Mouse (Mus musculus) thymus, adult 2 months (tissue): ENCODE results near the gene Pabpc4. TPM values are rescaled to one million over a fixed set of nuclear protein-coding genes. Genes with fewer than 3 reads are reported as not detected.
"Not testable (repeated sequence)": the region's sequence is repeated elsewhere in the genome, so short reads cannot be mapped to it uniquely, and the experiment has no call there.

Experiments
- DNase-seq: peaks from one replicate; pipeline ENCODE4 v3.0.0; 2021
- H3K27ac ChIP-seq: fragments of 200-500 bp; 2 replicates; pipeline ENCODE4 v1.5.1; 2012; ENCODE audit warnings: low read length, control low read depth; ENCODE audit not compliant: control insufficient read depth, insufficient read depth
- H3K27me3 ChIP-seq: fragments of 200-500 bp; 2 replicates; pipeline ENCODE4 v1.6.1; 2012; ENCODE audit warnings: mild to moderate bottlenecking, low read length, moderate library complexity, mixed read lengths; ENCODE audit not compliant: control insufficient read depth, insufficient read depth
- H3K36me3 ChIP-seq: fragments of 200-500 bp; 2 replicates; pipeline ENCODE4 v1.6.1; 2012; ENCODE audit warnings: mild to moderate bottlenecking, low read length, moderate library complexity; ENCODE audit not compliant: control insufficient read depth, insufficient read depth
- H3K4me1 ChIP-seq: fragments of 200-500 bp; replicated peaks from 2 replicates; pipeline ENCODE4 v1.6.1; 2012; ENCODE audit warnings: low read length; ENCODE audit not compliant: control insufficient read depth, insufficient read depth
- H3K4me3 ChIP-seq: fragments of 200-500 bp; 2 replicates; pipeline ENCODE4 v1.5.1; 2012; ENCODE audit warnings: mild to moderate bottlenecking, low read length, control low read depth, moderate library complexity; ENCODE audit not compliant: control insufficient read depth, insufficient read depth
- CTCF ChIP-seq: fragments of 200-500 bp; IDR thresholded peaks from 2 replicates; pipeline ENCODE4 v1.5.1; 2012; ENCODE audit warnings: mild to moderate bottlenecking, control low read depth, low read length, moderate library complexity, borderline replicate concordance; ENCODE audit not compliant: control insufficient read depth, poor library complexity, insufficient read depth; ENCODE audit errors: extremely low read depth
- POLR2A ChIP-seq: fragments of 200-500 bp; IDR thresholded peaks from 2 replicates; pipeline ENCODE4 v1.6.1; 2012; ENCODE audit warnings: mild to moderate bottlenecking, low read length, control low read depth, moderate library complexity; ENCODE audit not compliant: control insufficient read depth, poor library complexity, insufficient read depth; ENCODE audit errors: extremely low read depth
- WGBS: fragments of 180-500 bp; shearing (Covaris S2); methylation state at CpG from one replicate; pipeline ENCODE4 v1.1.7; 2018; 5-methylcytosine and 5-hydroxymethylcytosine counted together
- polyA plus RNA-seq: library from polyadenylated mRNA; depleted of rRNA; stranded (reverse); fragments of >200 nt; gene quantifications from 2 replicates; pipeline ENCODE4 v1.2.3, GENCODE M21; 2012

Pabpc4 gene
- polyA plus RNA-seq, 1 experiment: 146 TPM

- 94% methylated on average over 3 of the region's 3 CpGs for WGBS
- no peak for DNase-seq
- H3K36me3 ChIP-seq: no peaks in the 10 kb centered on the region
- H3K27me3 ChIP-seq: no peaks in the 10 kb centered on the region
- H3K4me3 ChIP-seq: no peak overlapping the region
- TF ChIP-seq POLR2A (no peak), CTCF (no peak)
- no peak overlapping the region for H3K27ac ChIP-seq
- H3K4me1 ChIP-seq: no peaks in the 10 kb centered on the region
These were observed 8.9 kb downstream of the Pabpc4 start for GRCm38 (mm10) chr4:123271063-123271462.

DNA sequence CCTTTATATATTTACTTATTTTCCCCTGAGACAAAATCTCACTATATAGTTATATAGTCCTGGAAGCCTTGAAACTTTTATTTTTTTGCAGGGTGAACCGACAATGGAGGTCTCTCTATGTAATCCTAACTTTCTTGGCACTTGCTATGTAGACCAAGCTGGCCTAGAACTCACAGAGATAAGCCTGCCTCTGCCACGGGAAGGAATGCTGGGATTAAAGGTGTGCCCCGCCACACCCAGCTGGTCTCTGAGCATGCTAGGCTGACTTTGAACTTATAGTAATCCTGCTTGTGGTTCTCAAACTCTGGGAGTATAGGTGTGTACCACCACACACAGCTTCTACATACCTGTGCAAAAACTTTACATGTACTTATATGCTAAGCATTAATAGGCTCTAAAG is 18.0 kb downstream of the Pabpc4 start:
- Histone ChIP-seq H3K36me3 (no peaks in the 10 kb centered on the region), H3K4me1 (peaks cover 11% of the 10 kb centered on the region), H3K4me3 (no peak overlapping the region), H3K27ac (no peak overlapping the region), H3K27me3 (no peaks in the 10 kb centered on the region)
- TF ChIP-seq POLR2A (no peak), CTCF (no peak)
- 79% methylated on average over 3 of the region's 3 CpGs for WGBS
- no peak for DNase-seq

DNA sequence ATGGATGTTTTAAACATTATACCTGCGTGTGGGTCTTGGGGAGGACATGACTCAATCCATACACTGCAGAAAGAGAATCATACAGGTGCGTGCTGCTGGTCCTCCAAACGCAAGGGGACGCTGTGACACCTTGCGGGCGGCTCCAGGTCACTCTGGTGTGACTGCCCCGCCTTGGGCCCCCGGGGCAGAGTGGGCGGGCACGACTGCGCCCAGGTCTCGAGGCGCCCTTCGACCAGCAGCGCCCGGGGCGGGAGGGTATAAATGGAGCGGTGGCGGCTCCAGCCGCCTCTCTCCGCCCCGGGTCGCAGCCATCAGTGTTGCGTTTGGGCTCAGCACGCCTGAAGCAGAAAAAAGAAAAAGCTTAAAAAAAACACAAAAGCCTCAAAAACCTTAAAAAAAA is 20.3 kb downstream of the Pabpc4 start:
- WGBS: under 1% methylated on average over 25 of the region's 25 CpGs
- Histone ChIP-seq H3K36me3 (peaks cover 3% of the 10 kb centered on the region), H3K27me3 (no peaks in the 10 kb centered on the region), H3K27ac (no peak overlapping the region), H3K4me3 (peak overlapping the region; percentile 80), H3K4me1 (peaks cover 11% of the 10 kb centered on the region)
- peak; percentile 88 for TF ChIP-seq CTCF
- TF ChIP-seq POLR2A: peak; percentile 32; the same call in 1 of the 2 replicates
- DNase-seq: peak; percentile 87

GRCm38 (mm10) chr4:123282915-123283674 is 20.9 kb downstream of the Pabpc4 start:
- WGBS: under 1% methylated on average over 44 of the region's 55 CpGs
- DNase-seq: peak; percentile 26
- not testable (repeated sequence) for H3K27ac ChIP-seq, H3K27me3 ChIP-seq, H3K36me3 ChIP-seq
- Histone ChIP-seq H3K4me3 (peak overlapping the region; percentile 80), H3K4me1 (peaks cover 11% of the 10 kb centered on the region)

GRCm38 (mm10) chr4:123283675-123284064 is 21.5 kb downstream of the Pabpc4 start:
- H3K36me3 ChIP-seq, H3K27ac ChIP-seq, H3K27me3 ChIP-seq: not testable (repeated sequence)
- Histone ChIP-seq H3K4me1 (peaks cover 11% of the 10 kb centered on the region), H3K4me3 (peak overlapping the region; percentile 80)
- DNase-seq: peak; percentile 17
- WGBS: 1% methylated on average over 15 of the region's 15 CpGs

DNA sequence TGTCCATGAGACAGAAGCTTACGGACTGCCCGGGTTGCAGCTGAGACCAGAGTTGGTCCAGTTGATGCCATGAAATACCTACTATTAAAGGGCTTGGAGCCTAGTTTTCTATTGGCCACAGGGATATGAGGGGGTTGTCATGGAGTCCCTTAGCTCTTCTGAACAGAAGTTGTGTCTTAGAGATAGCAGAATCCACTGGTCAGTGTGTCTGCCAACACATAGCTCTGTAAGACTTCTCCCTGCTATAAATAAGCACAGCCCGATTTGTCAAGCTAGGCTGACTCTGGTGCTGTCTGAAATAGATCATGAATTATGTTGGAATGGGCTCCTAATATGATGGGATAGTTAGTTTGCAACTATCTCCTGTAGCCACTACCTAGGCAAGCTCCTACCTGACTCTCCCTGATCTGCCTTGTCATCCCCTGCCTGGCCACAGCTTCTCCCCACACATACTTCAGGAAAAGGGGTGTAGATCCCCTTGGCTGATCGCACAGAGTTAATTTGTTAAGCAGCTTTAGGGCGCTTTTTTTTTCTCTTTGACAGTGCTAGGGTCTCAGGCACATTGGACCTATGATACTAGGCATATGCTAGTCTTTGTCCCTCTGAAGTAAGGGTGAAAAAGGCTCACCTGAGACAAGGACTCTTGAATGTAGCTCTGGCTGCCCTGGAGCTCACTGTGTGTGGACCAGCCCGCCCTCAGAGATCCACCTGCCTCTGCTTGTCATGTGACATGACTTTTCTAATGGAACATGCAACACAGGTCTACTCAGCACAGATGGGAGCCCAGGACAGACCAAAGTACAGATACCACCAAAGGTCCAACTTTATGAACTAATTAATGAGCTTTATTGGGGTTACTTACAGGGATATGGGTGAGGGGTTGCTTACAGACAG is 22.8 kb downstream of the Pabpc4 start:
- Histone ChIP-seq H3K4me1 (peaks cover 11% of the 10 kb centered on the region), H3K27ac (no peak overlapping the region), H3K4me3 (no peak overlapping the region), H3K27me3 (no peaks in the 10 kb centered on the region), H3K36me3 (peaks cover 13% of the 10 kb centered on the region)
- WGBS: 77% methylated on average over 6 of the region's 6 CpGs
- TF ChIP-seq CTCF: no peak
- no peak for TF ChIP-seq POLR2A
- DNase-seq: no peak

GRCm38 (mm10) chr4:123286790-123287189 is 24.6 kb downstream of the Pabpc4 start:
- Histone ChIP-seq H3K4me1 (peaks cover 11% of the 10 kb centered on the region), H3K4me3 (no peak overlapping the region), H3K36me3 (peaks cover 31% of the 10 kb centered on the region), H3K27ac (no peak overlapping the region), H3K27me3 (no peaks in the 10 kb centered on the region)
- no peak for TF ChIP-seq POLR2A
- no peak for TF ChIP-seq CTCF
- no peak for DNase-seq
- 93% methylated on average over 2 of the region's 2 CpGs for WGBS
